Mouse (Mus musculus): ENCODE data around the gene Thsd7a.
A peak's percentile ranks its signal among the peaks of the same experiment; 100 is the strongest.

The Thsd7a gene

GRCm38 (mm10) chr6:12381136-12381778, 368.0 kb downstream of the Thsd7a start:
- no peak for DNase-seq

DNA sequence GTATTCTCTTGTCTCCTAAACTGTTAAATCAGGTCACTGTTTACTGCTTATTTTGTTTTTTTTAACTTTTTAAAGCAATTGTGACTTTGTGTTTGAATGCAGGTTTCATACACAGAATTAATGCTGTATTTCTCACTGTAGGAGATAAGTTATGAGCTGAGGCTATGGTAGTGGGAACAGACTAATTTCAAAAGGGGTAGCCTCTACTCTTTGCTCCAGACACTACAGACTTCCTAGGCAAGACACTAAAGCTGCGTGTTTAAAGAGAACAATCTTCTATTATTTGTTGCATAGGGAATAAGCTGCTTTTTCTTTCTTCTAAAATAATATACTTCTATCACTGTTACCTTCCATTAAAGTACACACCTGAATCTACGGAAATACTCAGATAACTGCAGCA, 368.5 kb downstream of the Thsd7a start:
- no peak for DNase-seq

GRCm38 (mm10) chr6:12358737-12359136, 390.5 kb downstream of the Thsd7a start:
- DNase-seq: no peak

DNA sequence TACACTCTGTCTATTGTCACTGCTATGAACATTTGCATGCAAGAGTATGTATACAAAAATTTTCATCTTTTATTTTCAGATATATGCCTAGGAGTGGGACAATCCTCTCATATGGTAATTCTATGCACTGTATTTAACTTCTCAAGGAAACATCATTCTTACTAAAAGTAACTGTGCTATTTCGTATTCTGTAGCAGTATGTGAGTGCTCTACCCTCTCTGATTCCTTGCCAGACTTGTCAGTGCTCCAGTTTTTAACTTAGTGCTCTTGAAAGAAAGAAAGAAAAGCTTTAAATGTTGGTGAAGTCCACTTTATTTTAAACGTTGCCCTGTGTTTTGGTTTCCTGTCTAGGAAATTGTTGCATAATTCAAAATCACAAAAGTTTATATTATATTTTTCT, 395.6 kb downstream of the Thsd7a start:
- no peak for DNase-seq

GRCm38 (mm10) chr6:12352165-12352719, 397.0 kb downstream of the Thsd7a start:
- DNase-seq: no peak

GRCm38 (mm10) chr6:12350753-12351152, 398.5 kb downstream of the Thsd7a start:
- DNase-seq: no peak

GRCm38 (mm10) chr6:12349105-12349759, 400.0 kb downstream of the Thsd7a start:
- no peak for DNase-seq

DNA sequence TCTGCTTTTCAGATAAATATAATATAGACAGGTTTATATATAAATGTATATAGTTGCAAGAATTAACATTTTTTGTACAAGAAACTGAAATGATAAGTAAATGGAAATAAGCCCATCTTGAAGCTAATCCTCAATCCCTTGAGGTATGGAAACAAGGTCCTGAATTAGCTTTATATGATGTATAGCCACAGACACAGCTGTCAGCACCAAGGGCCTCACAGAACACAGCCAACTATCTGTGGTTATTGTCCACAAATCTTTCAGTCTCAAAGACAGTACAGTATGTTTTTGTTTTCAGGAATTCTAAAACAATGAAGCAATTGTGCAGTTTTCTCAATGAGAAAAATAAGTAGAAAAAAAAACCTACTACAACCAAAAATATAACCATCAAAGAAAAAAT, 400.5 kb downstream of the Thsd7a start:
- DNase-seq: no peak

DNA sequence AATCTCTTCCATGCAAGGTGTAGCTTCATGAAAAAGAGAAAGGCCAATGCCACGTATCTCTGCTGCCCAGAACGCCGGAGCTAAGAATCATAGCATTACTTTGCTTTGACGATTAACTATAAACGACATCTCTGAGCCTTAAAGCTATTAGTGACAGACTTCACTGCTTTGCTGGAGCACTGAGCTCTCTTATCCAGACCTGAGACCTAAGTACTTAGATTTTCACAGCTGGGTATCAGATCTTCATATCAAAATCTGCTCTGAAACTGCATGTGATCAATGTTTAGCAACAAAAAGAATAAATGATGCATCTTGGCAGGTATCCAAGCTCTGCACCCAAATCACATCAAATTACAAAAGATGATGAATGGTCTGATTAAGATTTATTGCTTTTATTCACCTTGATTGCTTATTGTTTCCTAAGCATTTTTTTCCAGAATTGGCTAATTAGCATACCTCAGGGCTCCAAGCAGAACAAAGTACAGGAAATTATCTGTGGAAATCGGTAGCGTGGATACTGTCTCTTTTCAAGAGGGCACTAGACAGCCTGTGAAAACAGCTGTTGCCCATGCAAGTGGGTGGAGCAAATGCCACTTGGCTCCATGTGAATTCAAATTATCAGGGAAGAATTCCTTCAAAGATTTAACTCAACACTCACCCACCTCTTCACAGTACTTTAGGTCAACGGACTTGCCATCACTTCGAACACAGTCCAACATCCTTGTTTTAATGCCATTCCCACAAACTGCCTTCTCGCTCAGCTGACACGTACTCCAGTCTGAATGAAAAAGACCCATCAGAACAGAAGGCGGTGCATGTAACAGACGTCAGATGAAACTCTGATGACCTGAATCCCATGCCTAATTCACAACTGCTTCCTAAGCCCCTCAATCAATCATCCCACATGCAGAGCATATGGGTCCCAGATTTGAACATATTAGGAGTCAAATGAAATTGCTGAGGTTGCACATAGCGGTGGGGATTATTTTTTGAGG, 412.3 kb downstream of the Thsd7a start:
- DNase-seq: no peak

DNA sequence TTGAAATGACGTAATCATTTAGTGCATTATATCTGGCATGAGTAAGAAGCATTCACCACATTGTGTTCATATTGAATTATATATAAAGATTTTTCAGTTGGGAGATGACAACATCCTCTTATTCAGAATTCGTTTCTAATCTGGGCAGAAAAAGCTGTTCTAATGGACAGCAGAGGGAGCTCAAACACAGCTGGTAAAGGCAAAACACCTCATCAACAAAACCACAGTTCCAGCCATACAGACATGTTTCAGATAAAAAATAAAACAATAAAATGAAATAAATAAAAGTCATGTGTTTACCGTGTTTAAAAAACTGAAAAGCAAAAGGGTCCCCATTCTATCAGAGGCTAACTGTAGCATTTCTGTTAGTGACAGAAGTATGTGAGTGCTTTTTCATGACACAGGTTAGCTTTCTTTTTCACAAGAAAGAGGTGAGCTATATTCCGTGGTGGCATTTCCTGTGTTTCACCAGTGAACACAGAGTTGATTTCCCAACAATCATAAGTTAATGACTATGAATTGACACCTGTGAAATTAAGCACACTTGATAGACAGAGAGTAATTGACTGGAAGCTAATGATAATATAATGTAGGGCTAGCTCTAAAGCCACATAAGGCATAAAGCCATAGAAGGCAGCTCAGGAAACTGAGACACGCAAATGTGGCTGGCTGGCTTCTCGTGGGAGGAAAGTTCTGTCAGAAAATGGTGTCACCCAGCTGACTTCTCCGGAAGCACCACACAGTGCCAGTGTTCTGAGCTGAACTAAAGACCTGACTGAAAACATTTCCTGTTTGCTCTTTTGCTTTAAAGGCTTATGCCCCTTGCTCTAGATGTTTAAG, 433.9 kb downstream of the Thsd7a start:
- DNase-seq: peak; percentile 27

GRCm38 (mm10) chr6:12307502-12307901, 441.7 kb downstream of the Thsd7a start:
- DNase-seq: no peak

- DNase-seq: no peak
These were observed 486.4 kb downstream of the Thsd7a start for GRCm38 (mm10) chr6:12262641-12263400.

Measured in thymus, postnatal 4 days (tissue).